Mouse (Mus musculus) c-Kit-positive CD71-negative TER-119-negative erythroid progenitor cells, embryonic 14.5 days (primary cell): ENCODE measurements around the gene Clk2.
"Not testable (repeated sequence)": the region's sequence is repeated elsewhere in the genome, so short reads cannot be mapped to it uniquely, and the experiment has no call there.

Experiments used
- DNase-seq: peaks from one replicate; pipeline ENCODE4 v3.0.0-alpha.2; 2013; ENCODE audit warnings: low read depth

Clk2 gene

GRCm38 (mm10) chr3:89159616-89160344 is 4.8 kb upstream of the Clk2 start, which contains the start of gene Hcn3:
TSS of gene Hcn3 (minus strand) at chr3:89160196.
- DNase-seq: peak; percentile 82

GRCm38 (mm10) chr3:89161207-89161606 is 3.4 kb upstream of the Clk2 start:
- DNase-seq: not testable (repeated sequence)

- DNase-seq: no peak
Measured at GRCm38 (mm10) chr3:89161786-89162185, 2.8 kb upstream of the Clk2 start.

- DNase-seq: no peak
Measured at GRCm38 (mm10) chr3:89163123-89163522, 1.5 kb upstream of the Clk2 start.

GRCm38 (mm10) chr3:89163643-89164245 is 851 bp upstream of the Clk2 start:
- no peak for DNase-seq

GRCm38 (mm10) chr3:89165268-89165870 is 774 bp downstream of the Clk2 start:
- DNase-seq: no peak

- no peak for DNase-seq
Measured at GRCm38 (mm10) chr3:89166945-89167344, 2.4 kb downstream of the Clk2 start.

- no peak for DNase-seq
Measured at GRCm38 (mm10) chr3:89174844-89175243, 10.2 kb downstream of the Clk2 start.

- no peak for DNase-seq
Measured at GRCm38 (mm10) chr3:89175544-89175943, 10.9 kb downstream of the Clk2 start.

- DNase-seq: no peak
Measured at GRCm38 (mm10) chr3:89176421-89176820, 11.8 kb downstream of the Clk2 start.

- peak; percentile 91 for DNase-seq
Measured at GRCm38 (mm10) chr3:89177242-89178106, 12.9 kb downstream of the Clk2 start, which contains the start of gene Scamp3. TSS of gene Scamp3 (plus strand) at chr3:89177473.

GRCm38 (mm10) chr3:89178107-89178385 is 13.5 kb downstream of the Clk2 start:
- DNase-seq: no peak

- DNase-seq: no peak
Measured at GRCm38 (mm10) chr3:89179056-89179455, 14.5 kb downstream of the Clk2 start.

GRCm38 (mm10) chr3:89181749-89182500 is 17.3 kb downstream of the Clk2 start:
- no peak for DNase-seq

- DNase-seq: no peak
Measured at GRCm38 (mm10) chr3:89182531-89183057, 18.0 kb downstream of the Clk2 start.

GRCm38 (mm10) chr3:89183058-89183958 is 18.7 kb downstream of the Clk2 start, which contains the start of gene Fam189b:
TSS of gene Fam189b (plus strand) at chr3:89183143.
- no peak for DNase-seq

GRCm38 (mm10) chr3:89183959-89184315 is 19.3 kb downstream of the Clk2 start:
- DNase-seq: no peak

- no peak for DNase-seq
Measured at GRCm38 (mm10) chr3:89187197-89187596, 22.6 kb downstream of the Clk2 start.

- no peak for DNase-seq
Measured at GRCm38 (mm10) chr3:89187690-89188477, 23.3 kb downstream of the Clk2 start.

GRCm38 (mm10) chr3:89188478-89188875 is 23.9 kb downstream of the Clk2 start:
- DNase-seq: no peak
